Mouse (Mus musculus) neural tube, embryonic 11.5 days (tissue): ENCODE measurements around the gene Carmil1. TPM values are rescaled to one million over a fixed set of nuclear protein-coding genes. Genes with fewer than 3 reads are reported as not detected.

ENCODE experiments used
- ATAC-seq: fragments of 200-750 bp; cut with Nextera tagmentation; 2 replicates; pipeline ENCODE4 v1.8.0; 2017; ENCODE audit warnings: moderate number of reproducible peaks, mild to moderate bottlenecking, moderate TSS enrichment, moderate library complexity; ENCODE audit not compliant: insufficient read depth, low FRiP score, low TSS enrichment
- DNase-seq: peaks from one replicate; pipeline ENCODE4 v3.0.0-alpha.2; 2015; ENCODE audit warnings: low spot score
- H3K27ac ChIP-seq: fragments of 300-500 bp; sonication (generic); 2 replicates; pipeline ENCODE4 v1.5.1; 2014; ENCODE audit warnings: low read depth, mild to moderate bottlenecking, low read length
- H3K27me3 ChIP-seq: fragments of 300-500 bp; sonication (generic); 2 replicates; pipeline ENCODE4 v1.6.1; 2014; ENCODE audit warnings: mild to moderate bottlenecking, low read length, mixed read lengths; ENCODE audit not compliant: control insufficient read depth, insufficient read depth
- H3K36me3 ChIP-seq: fragments of 300-500 bp; sonication (generic); 2 replicates; pipeline ENCODE4 v1.6.1; 2014; ENCODE audit warnings: mild to moderate bottlenecking, low read length, moderate library complexity, mixed read lengths; ENCODE audit not compliant: control insufficient read depth, insufficient read depth
- H3K4me1 ChIP-seq: fragments of 300-500 bp; sonication (generic); 2 replicates; pipeline ENCODE4 v1.6.1; 2014; ENCODE audit warnings: low read length, mixed read lengths; ENCODE audit not compliant: control insufficient read depth, insufficient read depth
- H3K4me2 ChIP-seq: fragments of 300-500 bp; sonication (generic); 2 replicates; pipeline ENCODE4 v1.6.1; 2014; ENCODE audit warnings: low read depth, mild to moderate bottlenecking, moderate library complexity
- H3K4me3 ChIP-seq: fragments of 300-500 bp; sonication (generic); 2 replicates; pipeline ENCODE4 v1.5.1; 2014; ENCODE audit warnings: low read depth, low read length
- H3K9ac ChIP-seq: fragments of 300-500 bp; sonication (generic); 2 replicates; pipeline ENCODE4 v1.6.1; 2014; ENCODE audit warnings: mild to moderate bottlenecking, low read length
- H3K9me3 ChIP-seq: fragments of 300-500 bp; sonication (generic); 2 replicates; pipeline ENCODE4 v1.6.1; 2016; ENCODE audit warnings: low read length; ENCODE audit not compliant: control insufficient read depth
- WGBS: fragments of 180-500 bp; shearing (Covaris S2); extraction: QIAGEN DNeasy Blood & Tissue Kit; methylation state at CpG from one replicate; pipeline ENCODE4 v1.1.7; 2014; 5-methylcytosine and 5-hydroxymethylcytosine counted together
- polyA plus RNA-seq: library from polyadenylated mRNA; unstranded; fragments of >200 nt; fragmentation: Nextera tagmentation; extraction: Ambion mirVana; gene quantifications from 2 replicates; pipeline ENCODE4 v1.2.1, GENCODE M21; 2014

Carmil1 gene
- polyA plus RNA-seq, 1 experiment from 2014 or later, result 20.7 TPM

DNA sequence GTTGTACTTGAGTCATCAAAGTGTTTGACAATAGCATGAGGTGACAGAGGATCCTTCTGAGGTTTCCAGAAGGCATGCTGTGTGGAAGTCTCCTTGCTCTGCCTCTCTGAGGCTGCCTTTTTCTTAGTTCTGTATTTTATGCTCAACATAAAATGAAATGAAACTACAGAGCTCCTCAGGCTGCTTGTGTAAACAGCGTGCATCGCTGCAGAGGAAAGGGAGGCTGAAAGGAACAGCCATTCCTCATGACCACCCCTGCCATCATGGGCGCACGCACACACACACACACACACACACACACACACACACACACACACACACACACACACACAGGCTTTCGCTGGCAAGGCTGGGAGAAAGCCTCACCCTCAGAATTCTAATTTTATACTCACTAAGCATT lies 230.3 kb downstream of the Carmil1 start:
- Histone ChIP-seq H3K4me1 (no peaks in the 10 kb centered on the region), H3K27me3 (no peaks in the 10 kb centered on the region), H3K4me3 (no peak overlapping the region), H3K36me3 (no peaks in the 10 kb centered on the region), H3K27ac (no peak overlapping the region), H3K9ac (no peak overlapping the region), H3K9me3 (no peaks in the 10 kb centered on the region), H3K4me2 (no peak overlapping the region)
- no peak for ATAC-seq
- 89% methylated on average over 5 of the region's 5 CpGs for WGBS
- DNase-seq, result no peak

DNA sequence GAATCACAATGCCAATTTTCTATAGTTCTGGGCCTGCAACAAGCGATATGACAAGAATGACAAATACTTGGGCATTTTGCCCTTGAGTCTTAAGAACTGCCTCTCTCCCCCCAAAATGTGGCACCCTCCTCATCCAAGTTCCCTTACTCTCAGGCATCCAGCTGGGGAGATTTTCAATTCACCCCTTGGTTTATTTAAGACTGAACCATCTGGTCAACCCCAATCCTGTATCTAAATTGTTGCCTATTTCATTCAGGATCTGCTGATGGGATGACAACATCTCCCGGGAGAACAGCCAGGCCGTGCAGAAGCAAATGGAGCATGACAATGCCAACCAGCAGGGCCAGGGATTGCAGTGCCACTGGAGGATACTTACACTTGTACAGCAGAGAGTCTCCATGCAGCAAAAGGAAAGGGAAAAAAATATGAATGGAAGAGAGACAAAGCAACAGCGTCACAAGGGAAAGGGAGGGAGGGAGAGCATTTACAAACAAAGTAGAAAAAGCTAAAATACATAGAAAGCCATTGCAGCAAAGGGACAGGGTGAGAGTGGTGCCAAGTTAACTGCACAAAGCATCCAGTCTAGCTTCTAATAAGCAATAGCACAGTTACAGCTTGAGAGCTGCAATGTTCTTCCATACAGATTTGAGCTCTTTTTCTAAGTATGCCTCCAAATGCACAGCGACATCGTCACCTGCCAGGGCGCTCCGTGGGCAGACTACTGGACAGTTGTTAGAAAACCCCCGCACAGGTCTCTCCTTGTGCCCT lies 231.1 kb downstream of the Carmil1 start:
- DNase-seq (no peak), ATAC-seq (no peak)
- WGBS, result 77% methylated on average over 9 of the region's 9 CpGs
- H3K4me2 ChIP-seq, result no peak overlapping the region
- no peaks in the 10 kb centered on the region for H3K9me3 ChIP-seq
- H3K9ac ChIP-seq, result no peak overlapping the region
- no peaks in the 10 kb centered on the region for H3K36me3 ChIP-seq
- no peaks in the 10 kb centered on the region for H3K4me1 ChIP-seq
- no peaks in the 10 kb centered on the region for H3K27me3 ChIP-seq
- H3K4me3 ChIP-seq, result no peak overlapping the region
- no peak overlapping the region for H3K27ac ChIP-seq

DNA sequence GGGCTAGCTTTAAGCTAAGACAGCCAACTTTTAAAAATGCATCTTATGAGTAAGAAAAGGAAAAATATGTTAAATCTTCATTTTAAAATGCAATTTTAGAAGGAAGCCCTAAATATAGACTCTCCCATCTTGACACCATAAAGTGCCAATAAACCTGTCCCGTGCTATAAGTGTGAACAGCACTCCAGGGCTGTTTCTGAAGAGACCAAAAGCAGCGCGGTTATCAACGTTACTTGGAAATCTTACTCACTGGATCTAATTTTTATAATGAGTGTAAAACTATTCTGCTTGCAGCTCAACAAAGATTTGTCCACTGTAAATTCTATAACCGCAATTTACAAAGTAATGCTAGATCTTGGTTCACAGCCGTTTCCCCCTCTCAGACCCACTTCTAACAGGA lies 232.0 kb downstream of the Carmil1 start:
- Histone ChIP-seq H3K9me3 (no peaks in the 10 kb centered on the region), H3K9ac (no peak overlapping the region), H3K36me3 (no peaks in the 10 kb centered on the region), H3K27me3 (no peaks in the 10 kb centered on the region), H3K4me1 (no peaks in the 10 kb centered on the region), H3K4me3 (no peak overlapping the region), H3K27ac (no peak overlapping the region), H3K4me2 (no peak overlapping the region)
- no peak for DNase-seq
- no peak for ATAC-seq
- WGBS, result 92% methylated on average over 6 of the region's 6 CpGs

DNA sequence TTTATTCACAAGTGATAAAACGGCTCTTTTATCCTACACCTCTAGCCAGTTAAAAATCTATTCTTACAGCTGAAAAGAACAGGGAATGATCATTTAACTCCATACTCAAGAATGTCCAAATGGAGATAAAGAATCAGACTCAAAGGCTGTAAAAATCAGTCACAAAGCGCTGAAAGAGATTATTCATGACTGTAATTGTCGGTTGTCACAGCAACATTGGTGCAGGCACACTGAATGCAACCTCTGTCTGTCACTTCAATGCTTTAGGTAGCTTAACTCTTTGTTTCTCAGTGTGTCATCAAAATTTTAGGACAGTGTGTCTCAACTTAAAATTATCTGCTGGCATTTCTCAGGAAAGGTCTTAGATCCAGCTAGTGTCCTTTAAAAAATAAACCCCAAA lies 235.3 kb downstream of the Carmil1 start:
- no peaks in the 10 kb centered on the region for H3K27me3 ChIP-seq
- H3K36me3 ChIP-seq, result no peaks in the 10 kb centered on the region
- H3K9ac ChIP-seq, result no peak overlapping the region
- 47% methylated on average over 3 of the region's 3 CpGs for WGBS
- no peak overlapping the region for H3K27ac ChIP-seq
- H3K4me3 ChIP-seq, result no peak overlapping the region
- no peak overlapping the region for H3K4me2 ChIP-seq
- ATAC-seq (no peak; the same call in 1 of the 2 replicates), DNase-seq (no peak)
- H3K4me1 ChIP-seq, result no peaks in the 10 kb centered on the region
- H3K9me3 ChIP-seq, result no peaks in the 10 kb centered on the region

DNA sequence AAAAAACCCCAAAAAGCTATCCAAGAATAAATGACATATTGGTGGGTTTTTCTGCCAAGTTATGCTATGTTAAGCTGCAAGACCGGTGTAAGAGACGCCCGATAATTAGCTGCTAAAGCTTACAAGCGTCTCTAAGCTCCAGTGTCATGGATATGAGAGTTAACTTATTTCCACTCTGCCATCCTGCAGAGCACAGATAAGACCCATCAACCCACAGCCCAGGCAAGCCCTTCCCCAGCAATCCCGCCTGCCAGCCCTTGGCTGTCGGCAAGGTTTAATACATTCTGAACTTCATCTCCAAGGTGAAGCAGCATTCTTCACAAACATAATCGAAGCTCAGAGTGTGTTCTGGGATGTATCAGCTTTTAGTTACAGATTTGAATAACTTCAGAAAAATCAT lies 240.4 kb downstream of the Carmil1 start:
- no peaks in the 10 kb centered on the region for H3K27me3 ChIP-seq
- ATAC-seq (no peak), DNase-seq (no peak)
- no peak overlapping the region for H3K9ac ChIP-seq
- no peaks in the 10 kb centered on the region for H3K36me3 ChIP-seq
- H3K9me3 ChIP-seq, result no peaks in the 10 kb centered on the region
- no peaks in the 10 kb centered on the region for H3K4me1 ChIP-seq
- H3K27ac ChIP-seq, result no peak overlapping the region
- 89% methylated on average over 7 of the region's 7 CpGs for WGBS
- no peak overlapping the region for H3K4me3 ChIP-seq
- no peak overlapping the region for H3K4me2 ChIP-seq

DNA sequence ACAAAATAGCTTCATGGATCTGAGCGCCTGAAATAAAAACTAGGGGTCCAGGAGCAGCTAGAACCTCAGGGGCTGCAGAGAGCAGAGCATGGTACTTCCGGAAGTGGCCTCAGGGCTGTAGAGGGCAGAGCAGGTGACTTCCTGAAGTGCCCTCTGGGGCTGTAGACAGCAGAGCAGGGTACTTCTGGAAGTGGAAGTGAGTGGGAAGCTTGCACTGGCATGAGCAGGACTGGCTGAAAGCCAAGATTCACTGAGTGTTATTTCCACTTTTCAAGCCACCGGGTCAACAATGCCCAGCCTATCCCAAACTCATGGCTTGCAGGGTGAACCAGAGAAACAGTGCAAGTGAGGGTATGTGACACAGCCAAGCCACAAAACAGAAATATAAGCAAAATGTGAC lies 243.1 kb downstream of the Carmil1 start:
- ATAC-seq (no peak), DNase-seq (no peak)
- H3K4me2 ChIP-seq, result no peak overlapping the region
- WGBS, result 85% methylated on average over 3 of the region's 3 CpGs
- H3K9ac ChIP-seq, result no peak overlapping the region
- H3K4me3 ChIP-seq, result no peak overlapping the region
- H3K9me3 ChIP-seq, result no peaks in the 10 kb centered on the region
- H3K36me3 ChIP-seq, result no peaks in the 10 kb centered on the region
- H3K27me3 ChIP-seq, result no peaks in the 10 kb centered on the region
- no peaks in the 10 kb centered on the region for H3K4me1 ChIP-seq
- no peak overlapping the region for H3K27ac ChIP-seq

DNA sequence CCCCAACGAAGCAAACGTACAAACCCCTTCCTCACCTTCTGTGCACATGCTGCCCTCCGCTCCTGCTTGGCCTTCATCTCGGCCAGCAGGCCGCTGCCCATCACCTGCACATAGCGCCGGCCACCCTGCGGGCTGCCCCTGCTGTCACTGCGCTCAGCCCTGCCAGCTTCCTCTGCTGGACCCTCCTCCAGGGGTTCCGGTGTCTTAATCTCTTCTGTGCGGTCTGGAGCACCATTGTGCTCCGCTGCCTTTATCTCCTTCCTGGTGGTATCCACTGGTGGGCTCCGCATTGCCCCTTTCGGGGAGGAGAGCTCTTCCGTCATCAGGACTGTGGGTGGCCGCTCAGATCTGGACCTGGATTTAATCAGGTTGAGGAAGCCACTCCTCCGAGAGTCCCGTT lies 244.4 kb downstream of the Carmil1 start:
- H3K4me1 ChIP-seq, result no peaks in the 10 kb centered on the region
- DNase-seq (no peak), ATAC-seq (no peak)
- H3K27ac ChIP-seq, result no peak overlapping the region
- no peak overlapping the region for H3K4me3 ChIP-seq
- H3K9me3 ChIP-seq, result no peaks in the 10 kb centered on the region
- H3K9ac ChIP-seq, result no peak overlapping the region
- H3K4me2 ChIP-seq, result no peak overlapping the region
- no peaks in the 10 kb centered on the region for H3K36me3 ChIP-seq
- 89% methylated on average over 18 of the region's 18 CpGs for WGBS
- H3K27me3 ChIP-seq, result no peaks in the 10 kb centered on the region

DNA sequence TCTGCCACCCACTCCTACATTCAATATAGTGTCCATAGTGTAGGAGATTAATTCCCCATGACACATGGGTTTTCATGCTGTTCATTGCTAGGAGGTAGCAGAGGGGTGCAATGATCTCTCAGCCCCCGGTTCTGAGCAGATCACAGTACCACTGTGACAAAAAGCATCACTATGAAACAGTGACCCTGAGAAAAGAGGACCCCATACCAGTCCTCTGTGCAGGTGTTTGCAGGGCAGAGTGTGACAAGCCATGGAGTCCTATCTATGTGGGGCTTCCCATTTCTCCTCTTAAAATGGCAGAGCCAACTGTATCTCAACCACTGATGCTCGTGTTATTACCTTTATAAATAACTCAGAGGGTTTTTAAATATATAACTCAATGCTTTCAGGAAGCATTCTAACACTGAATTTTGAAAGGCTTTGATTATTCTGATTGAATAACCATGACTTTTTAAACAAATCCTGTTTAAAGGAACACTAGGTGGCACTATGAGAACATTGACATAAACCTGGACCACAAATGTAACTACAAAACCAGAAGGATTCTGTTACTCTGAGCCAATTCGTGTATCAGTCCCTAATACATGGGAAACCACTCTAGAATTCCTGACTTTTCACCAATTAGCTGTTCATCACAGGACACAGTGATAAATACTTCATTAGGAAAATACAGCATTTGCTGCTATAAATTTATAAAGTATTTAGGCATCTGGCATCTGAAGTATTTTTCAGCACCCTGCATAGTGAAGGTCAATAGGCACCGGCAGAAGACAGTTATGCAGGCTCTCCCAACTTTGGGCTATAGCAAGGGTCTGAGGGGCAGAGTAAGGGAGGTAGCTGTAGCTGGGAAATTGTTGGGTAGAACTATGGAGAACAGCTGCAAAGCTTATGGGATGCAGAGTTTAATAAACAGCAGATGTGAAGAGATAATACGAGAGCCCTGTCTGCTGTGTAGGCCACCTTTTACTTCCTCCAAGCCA lies 253.1 kb downstream of the Carmil1 start:
- Histone ChIP-seq H3K9me3 (no peaks in the 10 kb centered on the region), H3K4me3 (no peak overlapping the region), H3K27me3 (no peaks in the 10 kb centered on the region), H3K36me3 (no peaks in the 10 kb centered on the region), H3K27ac (no peak overlapping the region), H3K4me2 (no peak overlapping the region), H3K4me1 (no peaks in the 10 kb centered on the region), H3K9ac (no peak overlapping the region)
- ATAC-seq, result no peak
- WGBS, result 71% methylated on average over 5 of the region's 5 CpGs
- no peak for DNase-seq
